Mouse (Mus musculus) MEL (cell line): ENCODE measurements around the gene Egfr.

Source experiments
- CHD2 ChIP-seq: IDR thresholded peaks from 2 replicates; pipeline ENCODE4 v1.6.1; 2011; ENCODE audit warnings: low read length, improper control_type of control experiment
- CTCF ChIP-seq, 3 experiments: IDR thresholded peaks in 2 of 3; conservative IDR thresholded peaks in 1 of 3; 2 replicates each; pipeline ENCODE4 v1.5.1; 2011 to 2012; ENCODE audit warnings: low read length in 3 of 3, low read depth in 2 of 3, mild to moderate bottlenecking in 2 of 3, improper control_type of control experiment in 1 of 3, inconsistent platforms in 1 of 3, mixed read lengths in 1 of 3, moderate library complexity in 1 of 3; ENCODE audit not compliant: control insufficient read depth in 1 of 3, insufficient read depth in 1 of 3, poor library complexity in 1 of 3, severe bottlenecking in 1 of 3
- E2F4 ChIP-seq: IDR thresholded peaks from 2 replicates; pipeline ENCODE4 v1.6.1; 2011; ENCODE audit warnings: low read depth, low read length, improper control_type of control experiment, borderline replicate concordance
- MXI1 ChIP-seq: IDR thresholded peaks from 2 replicates; pipeline ENCODE4 v1.6.1; 2011; ENCODE audit warnings: mild to moderate bottlenecking, low read depth, low read length, improper control_type of control experiment
- NELFE ChIP-seq: IDR thresholded peaks from 2 replicates; pipeline ENCODE4 v1.6.1; 2011; ENCODE audit warnings: low read depth, low read length, improper control_type of control experiment
- POLR2A ChIP-seq, 2 experiments: IDR thresholded peaks; 2 replicates each; pipeline ENCODE4 v1.6.1; 2011 to 2012; ENCODE audit warnings: low read length in 2 of 2, mild to moderate bottlenecking in 2 of 2, control low read depth in 1 of 2, improper control_type of control experiment in 1 of 2, low read depth in 1 of 2, moderate library complexity in 1 of 2; ENCODE audit not compliant: control insufficient read depth in 1 of 2, insufficient read depth in 1 of 2, poor library complexity in 1 of 2
- USF2 ChIP-seq, 2 experiments: IDR thresholded peaks; 2 replicates each; pipeline ENCODE4 v1.6.1; 2011 to 2012; ENCODE audit warnings: improper control_type of control experiment in 2 of 2, low read length in 2 of 2, borderline replicate concordance in 1 of 2, inconsistent platforms in 1 of 2, low read depth in 1 of 2, mild to moderate bottlenecking in 1 of 2; ENCODE audit not compliant: insufficient read depth in 1 of 2
- ZKSCAN1 ChIP-seq: IDR thresholded peaks from 2 replicates; pipeline ENCODE4 v1.6.1; 2012; ENCODE audit warnings: low read depth, mild to moderate bottlenecking, inconsistent platforms, low read length, improper control_type of control experiment, moderate library complexity
- ZNF384 ChIP-seq: IDR thresholded peaks from 2 replicates; pipeline ENCODE4 v1.6.1; 2012; ENCODE audit warnings: low read depth, mild to moderate bottlenecking, inconsistent platforms, low read length, improper control_type of control experiment

DNA sequence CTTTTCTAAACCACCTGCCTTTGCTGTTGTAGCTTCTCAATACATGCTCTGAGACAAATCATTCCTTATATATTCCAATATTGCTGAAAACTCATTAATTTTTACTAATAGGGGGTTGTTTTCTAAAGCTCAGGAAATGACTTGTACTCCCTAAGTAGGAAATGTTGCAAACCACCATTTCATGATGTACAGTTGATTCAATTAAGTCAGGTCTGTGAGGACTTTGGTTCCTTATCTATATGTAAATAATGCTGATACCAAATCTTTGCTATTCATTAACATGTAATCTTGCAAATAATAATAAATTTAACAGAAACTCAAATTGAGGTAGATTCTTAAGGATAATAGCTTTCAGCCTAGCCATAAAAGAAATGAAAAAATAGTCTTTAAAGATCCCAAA lies 136.1 kb downstream of the Egfr start:
- no peak for TF ChIP-seq ZNF384
- TF ChIP-seq USF2 (IDR thresholded peaks at IDR 0.05; ENCODE audit: borderline replicate concordance in 1 of 2, insufficient read depth in 1 of 2, low read depth in 1 of 2, low read length in 2 of 2), result no peak
- no peak for TF ChIP-seq CTCF (IDR thresholded peaks at IDR 0.05 in 2 of 3, conservative IDR thresholded peaks at IDR 0.05 in 1 of 3; ENCODE audit: control insufficient read depth in 1 of 3, insufficient read depth in 1 of 3, low read depth in 2 of 3, low read length in 3 of 3, poor library complexity in 1 of 3, severe bottlenecking in 1 of 3)
- TF ChIP-seq CHD2, result no peak
- TF ChIP-seq MXI1, result no peak
- no peak for TF ChIP-seq E2F4
- TF ChIP-seq ZKSCAN1, result no peak
- no peak for TF ChIP-seq POLR2A (IDR thresholded peaks at IDR 0.05; ENCODE audit: control insufficient read depth in 1 of 2, insufficient read depth in 1 of 2, low read depth in 1 of 2, low read length in 2 of 2, poor library complexity in 1 of 2)
- no peak for TF ChIP-seq NELFE
